Mouse (Mus musculus) neural tube, embryonic 15.5 days (tissue): Measurements from ENCODE around the gene Coq9. TPM values are rescaled to one million over a fixed set of nuclear protein-coding genes. Genes with fewer than 3 reads are reported as not detected.

ENCODE experiments used
- ATAC-seq: fragments of 200-750 bp; cut with Nextera tagmentation; 2 replicates; pipeline ENCODE4 v1.8.0; 2017; ENCODE audit warnings: mild to moderate bottlenecking, moderate TSS enrichment, moderate library complexity; ENCODE audit not compliant: low FRiP score
- H3K27ac ChIP-seq: fragments of 300-500 bp; sonication (generic); replicated peaks from 2 replicates; pipeline ENCODE4 v1.5.1; 2015; ENCODE audit warnings: mild to moderate bottlenecking, inconsistent platforms
- H3K27me3 ChIP-seq: fragments of 300-500 bp; sonication (generic); replicated peaks from 2 replicates; pipeline ENCODE4 v1.6.1; 2015; ENCODE audit warnings: inconsistent platforms
- H3K36me3 ChIP-seq: fragments of 300-500 bp; sonication (generic); 2 replicates; pipeline ENCODE4 v1.6.1; 2015; ENCODE audit warnings: inconsistent platforms
- H3K4me1 ChIP-seq: fragments of 300-500 bp; sonication (generic); 2 replicates; pipeline ENCODE4 v1.6.1; 2015; ENCODE audit warnings: inconsistent platforms
- H3K4me2 ChIP-seq: fragments of 300-500 bp; sonication (generic); 2 replicates; pipeline ENCODE4 v1.6.1; 2015; ENCODE audit warnings: inconsistent platforms, mild to moderate bottlenecking, moderate library complexity
- H3K4me3 ChIP-seq: fragments of 300-500 bp; sonication (generic); replicated peaks from 2 replicates; pipeline ENCODE4 v1.5.1; 2015; ENCODE audit warnings: mild to moderate bottlenecking, inconsistent platforms
- H3K9ac ChIP-seq: fragments of 300-500 bp; sonication (generic); replicated peaks from 2 replicates; pipeline ENCODE4 v1.6.1; 2015; ENCODE audit warnings: mild to moderate bottlenecking, inconsistent platforms
- H3K9me3 ChIP-seq: fragments of 300-500 bp; sonication (generic); replicated peaks from 2 replicates; pipeline ENCODE4 v1.6.1; 2016; ENCODE audit warnings: inconsistent platforms
- WGBS: fragments of 180-500 bp; shearing (Covaris S2); methylation state at CpG from one replicate; pipeline ENCODE4 v1.1.7; 2015; ENCODE audit warnings: mixed read lengths; 5-methylcytosine and 5-hydroxymethylcytosine counted together
- polyA plus RNA-seq: library from polyadenylated mRNA; unstranded; fragments of >200 nt; fragmentation: Nextera tagmentation; extraction: Ambion mirVana; gene quantifications from 2 replicates; pipeline ENCODE4 v1.2.1, GENCODE M21; 2015

Gene Coq9
- polyA plus RNA-seq, 1 experiment from 2014 or later: 61.4 TPM

- no peak overlapping the region for H3K27ac ChIP-seq
- WGBS: 34% methylated on average over 3 of the region's 3 CpGs
- peaks cover 19% of the 10 kb centered on the region for H3K27me3 ChIP-seq
- H3K36me3 ChIP-seq: 0 out of 2 replicates have a peak, but pooled peaks cover 6% of the 10 kb centered on the region
- no peak overlapping the region for H3K4me3 ChIP-seq
- ATAC-seq: no peak
- no peaks in the 10 kb centered on the region for H3K9me3 ChIP-seq
- H3K9ac ChIP-seq: peak overlapping the region; percentile 22; the same call in 1 of the 2 replicates
- peak overlapping the region; percentile 87 for H3K4me2 ChIP-seq
- H3K4me1 ChIP-seq: peaks cover 74% of the 10 kb centered on the region
These were observed 34.0 kb downstream of the Coq9 start for GRCm38 (mm10) chr8:94872156-94872555.

GRCm38 (mm10) chr8:94872576-94872975 is 34.5 kb downstream of the Coq9 start:
- WGBS: 78% methylated on average over 2 of the region's 2 CpGs
- Histone ChIP-seq H3K27ac (no peak overlapping the region), H3K4me3 (no peak overlapping the region)

GRCm38 (mm10) chr8:94874358-94874757 is 36.2 kb downstream of the Coq9 start:
- no peak overlapping the region for H3K9ac ChIP-seq
- peaks cover 57% of the 10 kb centered on the region for H3K4me1 ChIP-seq
- H3K36me3 ChIP-seq: no peaks in the 10 kb centered on the region
- H3K9me3 ChIP-seq: no peaks in the 10 kb centered on the region
- peak overlapping the region; percentile 62 for H3K4me3 ChIP-seq
- H3K4me2 ChIP-seq: peak overlapping the region; percentile 98
- no peak for ATAC-seq
- 14% methylated on average over 6 of the region's 6 CpGs for WGBS
- no peak overlapping the region for H3K27ac ChIP-seq
- H3K27me3 ChIP-seq: peaks cover 19% of the 10 kb centered on the region

More at GRCm38 (mm10) chr8:94872576-94872975, 34.5 kb downstream of the Coq9 start:
- H3K9me3 ChIP-seq: no peaks in the 10 kb centered on the region
- H3K9ac ChIP-seq: peak overlapping the region; percentile 22; the same call in 1 of the 2 replicates
- no peak for ATAC-seq
- H3K4me2 ChIP-seq: peak overlapping the region; percentile 87; the same call in 1 of the 2 replicates
- H3K4me1 ChIP-seq: peaks cover 74% of the 10 kb centered on the region
- H3K36me3 ChIP-seq: 0 out of 2 replicates have a peak, but pooled peaks cover 2% of the 10 kb centered on the region
- peaks cover 19% of the 10 kb centered on the region for H3K27me3 ChIP-seq

GRCm38 (mm10) chr8:94875096-94875870 is 37.2 kb downstream of the Coq9 start:
- no peak for ATAC-seq
- 20% methylated on average over 17 of the region's 17 CpGs for WGBS
- H3K4me2 ChIP-seq: peak overlapping the region; percentile 98
- peak overlapping the region; percentile 64 for H3K9ac ChIP-seq
- H3K4me1 ChIP-seq: peaks cover 48% of the 10 kb centered on the region
- peaks cover 19% of the 10 kb centered on the region for H3K27me3 ChIP-seq
- no peaks in the 10 kb centered on the region for H3K9me3 ChIP-seq
- 0 out of 2 replicates have a peak overlapping the region, but pooled peaks have one; percentile 34 for H3K27ac ChIP-seq
- no peaks in the 10 kb centered on the region for H3K36me3 ChIP-seq
- peak overlapping the region; percentile 62 for H3K4me3 ChIP-seq

GRCm38 (mm10) chr8:94875871-94876150 is 37.7 kb downstream of the Coq9 start:
- peak overlapping the region; percentile 98 for H3K4me2 ChIP-seq
- H3K9ac ChIP-seq: peak overlapping the region; percentile 64
- ATAC-seq: peak; percentile 5; the same call in 1 of the 2 replicates
- under 1% methylated on average over 20 of the region's 20 CpGs for WGBS
- peaks cover 19% of the 10 kb centered on the region for H3K27me3 ChIP-seq
- peaks cover 43% of the 10 kb centered on the region for H3K4me1 ChIP-seq
- no peaks in the 10 kb centered on the region for H3K9me3 ChIP-seq
- no peaks in the 10 kb centered on the region for H3K36me3 ChIP-seq
- H3K4me3 ChIP-seq: peak overlapping the region; percentile 62
- H3K27ac ChIP-seq: 0 out of 2 replicates have a peak overlapping the region, but pooled peaks have one; percentile 41

- Histone ChIP-seq H3K4me1 (peaks cover 39% of the 10 kb centered on the region), H3K36me3 (no peaks in the 10 kb centered on the region), H3K4me2 (peak within 1 kb of the TSS; percentile 98), H3K27me3 (peaks cover 19% of the 10 kb centered on the region), H3K27ac (0 out of 2 replicates have a peak within 1 kb of the TSS, but pooled peaks have one; percentile 41), H3K4me3 (peak within 1 kb of the TSS; percentile 62), H3K9me3 (no peaks in the 10 kb centered on the region), H3K9ac (peak within 1 kb of the TSS; percentile 64)
- WGBS: 1% methylated on average over 32 of the region's 37 CpGs
- ATAC-seq: peak; percentile 27; the same call in 1 of the 2 replicates
These were observed 38.1 kb downstream of the Coq9 start, which contains the start of gene Dok4 for GRCm38 (mm10) chr8:94876197-94876730. Dok4 (minus strand) TSS chr8:94876330.

- 39% methylated on average over 3 of the region's 3 CpGs for WGBS
- Histone ChIP-seq H3K27ac (no peak overlapping the region), H3K36me3 (no peaks in the 10 kb centered on the region)
These were observed 38.7 kb downstream of the Coq9 start for GRCm38 (mm10) chr8:94876820-94877219.

GRCm38 (mm10) chr8:94880742-94881141 is 42.6 kb downstream of the Coq9 start:
- no peak overlapping the region for H3K4me3 ChIP-seq
- H3K36me3 ChIP-seq: no peaks in the 10 kb centered on the region
- no peak overlapping the region for H3K9ac ChIP-seq
- H3K27ac ChIP-seq: no peak overlapping the region
- H3K4me2 ChIP-seq: no peak overlapping the region
- peaks cover 10% of the 10 kb centered on the region for H3K4me1 ChIP-seq
- 71% methylated on average over 4 of the region's 4 CpGs for WGBS
- ATAC-seq: no peak
- no peaks in the 10 kb centered on the region for H3K9me3 ChIP-seq
- H3K27me3 ChIP-seq: no peaks in the 10 kb centered on the region

More at GRCm38 (mm10) chr8:94876820-94877219, 38.7 kb downstream of the Coq9 start:
- ATAC-seq: no peak
- no peak overlapping the region for H3K9ac ChIP-seq
- no peak overlapping the region for H3K4me3 ChIP-seq
- no peaks in the 10 kb centered on the region for H3K9me3 ChIP-seq
- peaks cover 19% of the 10 kb centered on the region for H3K27me3 ChIP-seq
- peaks cover 33% of the 10 kb centered on the region for H3K4me1 ChIP-seq
- peak overlapping the region; percentile 98 for H3K4me2 ChIP-seq

GRCm38 (mm10) chr8:94888383-94889036 is 50.4 kb downstream of the Coq9 start:
- no peaks in the 10 kb centered on the region for H3K4me1 ChIP-seq
- no peak overlapping the region for H3K4me2 ChIP-seq
- WGBS: 30% methylated on average over 14 of the region's 14 CpGs
- H3K9me3 ChIP-seq: no peaks in the 10 kb centered on the region
- no peak overlapping the region for H3K27ac ChIP-seq
- H3K36me3 ChIP-seq: no peaks in the 10 kb centered on the region
- H3K4me3 ChIP-seq: no peak overlapping the region
- 0 out of 2 replicates have a peak, but pooled peaks cover 3% of the 10 kb centered on the region for H3K27me3 ChIP-seq
- no peak for ATAC-seq
- no peak overlapping the region for H3K9ac ChIP-seq

- WGBS: 55% methylated on average over 2 of the region's 2 CpGs
- Histone ChIP-seq H3K4me1 (peaks cover 5% of the 10 kb centered on the region), H3K4me2 (no peak overlapping the region), H3K27me3 (0 out of 2 replicates have a peak, but pooled peaks cover 3% of the 10 kb centered on the region), H3K9ac (no peak overlapping the region), H3K9me3 (no peaks in the 10 kb centered on the region), H3K27ac (no peak overlapping the region), H3K4me3 (no peak overlapping the region), H3K36me3 (no peaks in the 10 kb centered on the region)
- no peak for ATAC-seq
These were observed 54.8 kb downstream of the Coq9 start for GRCm38 (mm10) chr8:94892917-94893316.

- no peak overlapping the region for H3K9ac ChIP-seq
- no peak for ATAC-seq
- H3K4me2 ChIP-seq: peak overlapping the region; percentile 21
- H3K9me3 ChIP-seq: no peaks in the 10 kb centered on the region
- 19% methylated on average over 11 of the region's 11 CpGs for WGBS
- H3K27ac ChIP-seq: no peak overlapping the region
- H3K4me1 ChIP-seq: peaks cover 14% of the 10 kb centered on the region
- H3K27me3 ChIP-seq: no peaks in the 10 kb centered on the region
- H3K36me3 ChIP-seq: no peaks in the 10 kb centered on the region
- no peak overlapping the region for H3K4me3 ChIP-seq
These were observed 61.1 kb downstream of the Coq9 start for GRCm38 (mm10) chr8:94899262-94899661.
